Mouse (Mus musculus) CH12.LX (cell line): ENCODE measurements at regions not wholly inside any gene's neighbourhood (a gene's known extent, or its start where the extent isn't known, plus 50 kb on each side); places are given as distances from the start of the nearest gene placed in this dataset.

Experiments
- DNase-seq: peaks from one replicate; pipeline ENCODE4 v3.0.0-alpha.2; 2013; ENCODE audit errors: extremely low read depth
- H3K27ac ChIP-seq: 2 replicates; pipeline ENCODE4 v1.5.1; 2012; ENCODE audit warnings: low read depth, mild to moderate bottlenecking, control low read depth, moderate library complexity; ENCODE audit not compliant: insufficient read depth
- H3K27me3 ChIP-seq: replicated peaks from 2 replicates; pipeline ENCODE3; 2012; ENCODE audit warnings: inconsistent platforms
- H3K36me3 ChIP-seq, 2 experiments: replicated peaks in 1 of 2; 2 replicates each; pipeline versions ENCODE3 to v1.6.1; 2012; ENCODE audit warnings: inconsistent platforms in 1 of 2, low read length in 1 of 2, mild to moderate bottlenecking in 1 of 2, mixed read lengths in 1 of 2, moderate library complexity in 1 of 2; ENCODE audit not compliant: control insufficient read depth in 1 of 2, insufficient read depth in 1 of 2
- H3K4me1 ChIP-seq, 2 experiments: 2 replicates each; pipeline ENCODE4 v1.6.1; 2012; ENCODE audit warnings: inconsistent platforms in 1 of 2, moderate library complexity in 1 of 2; ENCODE audit not compliant: insufficient read depth in 2 of 2, control insufficient read depth in 1 of 2
- H3K4me2 ChIP-seq: 2 replicates; pipeline ENCODE4 v1.6.1; 2012; ENCODE audit warnings: low read depth, mild to moderate bottlenecking, control low read depth; ENCODE audit not compliant: poor library complexity, insufficient read depth, severe bottlenecking
- H3K4me3 ChIP-seq, 3 experiments: fragments of 150-350 bp in 1 of 3; sonication (generic) in 1 of 3; replicated peaks in 1 of 3; 2 replicates each; pipeline versions ENCODE3 to v1.5.1; 2011 to 2012; ENCODE audit warnings: low read depth in 2 of 3, low read length in 2 of 3, mild to moderate bottlenecking in 2 of 3, moderate library complexity in 2 of 3, control low read depth in 1 of 3, improper control_type of control experiment in 1 of 3, inconsistent platforms in 1 of 3, mixed read lengths in 1 of 3; ENCODE audit not compliant: poor library complexity in 1 of 3
- H3K79me2 ChIP-seq: replicated peaks from 2 replicates; pipeline ENCODE4 v1.6.1; 2012; ENCODE audit warnings: mild to moderate bottlenecking, moderate library complexity; ENCODE audit not compliant: control insufficient read depth, poor library complexity, insufficient read depth, severe bottlenecking; ENCODE audit errors: extremely low read depth
- H3K9ac ChIP-seq: 2 replicates; pipeline ENCODE4 v1.6.1; 2012; ENCODE audit warnings: low read depth, mild to moderate bottlenecking, control low read depth, moderate library complexity; ENCODE audit not compliant: insufficient read depth
- H3K9me3 ChIP-seq: replicated peaks from 2 replicates; pipeline ENCODE3; 2012; ENCODE audit warnings: low read length, inconsistent platforms, mixed read lengths
- CHD1 ChIP-seq: IDR thresholded peaks from 2 replicates; pipeline ENCODE4 v1.6.1; 2012; ENCODE audit warnings: low read depth, low read length, improper control_type of control experiment, inconsistent platforms
- E2F4 ChIP-seq: IDR thresholded peaks from 2 replicates; pipeline ENCODE4 v1.6.1; 2011; ENCODE audit warnings: low read depth, low read length, improper control_type of control experiment; ENCODE audit not compliant: insufficient replicate concordance
- ELF1 ChIP-seq: IDR thresholded peaks from 2 replicates; pipeline ENCODE4 v1.6.1; 2014; ENCODE audit warnings: low read depth, mild to moderate bottlenecking, inconsistent platforms, low read length, improper control_type of control experiment
- GABPA ChIP-seq: IDR thresholded peaks from 2 replicates; pipeline ENCODE4 v1.6.1; 2012; ENCODE audit warnings: low read depth, low read length, improper control_type of control experiment, inconsistent platforms; ENCODE audit not compliant: insufficient replicate concordance
- HCFC1 ChIP-seq: IDR thresholded peaks from 2 replicates; pipeline ENCODE4 v1.6.1; 2012; ENCODE audit warnings: low read depth, mild to moderate bottlenecking, inconsistent platforms, low read length, improper control_type of control experiment
- JUND ChIP-seq: conservative IDR thresholded peaks from 2 replicates; pipeline ENCODE4 v1.6.1; 2011; ENCODE audit warnings: low read depth, low read length, improper control_type of control experiment
- MAFK ChIP-seq: IDR thresholded peaks from 2 replicates; pipeline ENCODE4 v1.6.1; 2011; ENCODE audit warnings: low read length, improper control_type of control experiment; ENCODE audit not compliant: insufficient replicate concordance
- MEF2A ChIP-seq: IDR thresholded peaks from 2 replicates; pipeline ENCODE4 v1.6.1; 2014; ENCODE audit warnings: low read depth, mild to moderate bottlenecking, inconsistent platforms, low read length, improper control_type of control experiment, borderline replicate concordance
- MYC ChIP-seq: IDR thresholded peaks from 2 replicates; pipeline ENCODE4 v1.6.1; 2011; ENCODE audit warnings: low read depth, mild to moderate bottlenecking, improper control_type of control experiment, low read length
- NELFE ChIP-seq: IDR thresholded peaks from 2 replicates; pipeline ENCODE4 v1.6.1; 2011; ENCODE audit warnings: low read depth, low read length, improper control_type of control experiment
- POLR2AphosphoS2 ChIP-seq: IDR thresholded peaks from 2 replicates; pipeline ENCODE4 v1.6.1; 2011; ENCODE audit warnings: low read depth, low read length, improper control_type of control experiment
- RCOR1 ChIP-seq: conservative IDR thresholded peaks from 2 replicates; pipeline ENCODE4 v1.6.1; 2012; ENCODE audit warnings: low read depth, mild to moderate bottlenecking, inconsistent platforms, low read length, improper control_type of control experiment
- SIN3A ChIP-seq: IDR thresholded peaks from 2 replicates; pipeline ENCODE4 v1.6.1; 2012; ENCODE audit warnings: low read length, improper control_type of control experiment, inconsistent platforms
- SMC3 ChIP-seq: IDR thresholded peaks from 2 replicates; pipeline ENCODE4 v1.6.1; 2011; ENCODE audit warnings: low read depth, low read length, improper control_type of control experiment
- TCF12 ChIP-seq: IDR thresholded peaks from 2 replicates; pipeline ENCODE4 v1.6.1; 2014; ENCODE audit warnings: low read depth, mild to moderate bottlenecking, inconsistent platforms, low read length, improper control_type of control experiment
- UBTF ChIP-seq: IDR thresholded peaks from 2 replicates; pipeline ENCODE4 v1.6.1; 2012; ENCODE audit warnings: low read depth, mild to moderate bottlenecking, inconsistent platforms, low read length, improper control_type of control experiment, moderate library complexity
- USF1 ChIP-seq: IDR thresholded peaks from 2 replicates; pipeline ENCODE4 v1.6.1; 2014; ENCODE audit warnings: low read depth, mild to moderate bottlenecking, inconsistent platforms, low read length, improper control_type of control experiment
- ZKSCAN1 ChIP-seq: IDR thresholded peaks from 2 replicates; pipeline ENCODE4 v1.6.1; 2012; ENCODE audit warnings: low read depth, inconsistent platforms, low read length, improper control_type of control experiment, borderline replicate concordance
- ZMIZ1 ChIP-seq: IDR thresholded peaks from 2 replicates; pipeline ENCODE4 v1.6.1; 2012; ENCODE audit warnings: low read depth, mild to moderate bottlenecking, inconsistent platforms, low read length, improper control_type of control experiment
- dilution Hi-C: fragments of 300-500 bp; cut with MboI; formaldehyde crosslinking; loops from 2 replicates; pipeline ENCODE4 v1.14.3; 2020; ENCODE audit warnings: low sequenced_read_pairs; ENCODE audit not compliant: extremely low pct_unique_long_range_greater_than_20kb, extremely low pct_ligation_motif_present
- in situ Hi-C: fragments of 300-500 bp; cut with MboI; formaldehyde crosslinking; loops from 3 replicates; pipeline ENCODE4 v1.14.3; 2019; ENCODE audit warnings: low sequenced_read_pairs, low pct_ligation_motif_present, low pct_unique_long_range_greater_than_20kb, mixed read lengths

- no peak overlapping the region for H3K9ac ChIP-seq
- DNase-seq, result no peak
- H3K9me3 ChIP-seq, result peaks cover 6% of the 10 kb centered on the region
- H3K27me3 ChIP-seq, result no peaks in the 10 kb centered on the region
- no peaks in the 10 kb centered on the region for H3K79me2 ChIP-seq
- dilution Hi-C loops (no loop called here), in situ Hi-C loops (no loop called here)
- no peaks in the 10 kb centered on the region for H3K36me3 ChIP-seq
- no peak overlapping the region for H3K4me3 ChIP-seq
- H3K4me1 ChIP-seq, result no peaks in the 10 kb centered on the region
- no peak overlapping the region for H3K4me2 ChIP-seq
- H3K27ac ChIP-seq, result no peak overlapping the region
- TF ChIP-seq NELFE (no peak), MYC (no peak), ZKSCAN1 (no peak), JUND (no peak), E2F4 (no peak), SMC3 (no peak), POLR2AphosphoS2 (no peak), SIN3A (no peak), TCF12 (no peak), ZMIZ1 (no peak)
Observed at GRCm38 (mm10) chr2:53796605-53797004, 288.7 kb downstream of the Rprm start.

GRCm38 (mm10) chr2:53803666-53804065 lies 281.7 kb downstream of the Rprm start:
- Histone ChIP-seq H3K4me2 (no peak overlapping the region), H3K79me2 (no peaks in the 10 kb centered on the region), H3K4me1 (no peaks in the 10 kb centered on the region), H3K36me3 (no peaks in the 10 kb centered on the region), H3K9me3 (peaks cover 11% of the 10 kb centered on the region), H3K27ac (no peak overlapping the region), H3K9ac (no peak overlapping the region), H3K27me3 (no peaks in the 10 kb centered on the region), H3K4me3 (no peak overlapping the region)
- DNase-seq, result no peak
- TF ChIP-seq HCFC1 (no peak), RCOR1 (no peak), CHD1 (no peak), MEF2A (no peak), USF1 (no peak), ELF1 (no peak), E2F4 (no peak), SIN3A (no peak), GABPA (no peak), UBTF (no peak), MAFK (no peak)
- in situ Hi-C loops, result no loop called here
- dilution Hi-C loops, result no loop called here
